Mouse (Mus musculus): ENCODE data around the gene Lalba.
"Not testable (repeated sequence)": the region's sequence is repeated elsewhere in the genome, so short reads cannot be mapped to it uniquely, and the experiment has no call there.

The Lalba gene

GRCm38 (mm10) chr15:98482701-98483100, at the start of gene Lalba:
Gene Lalba, minus strand, starts transcription at chr15:98482721.
- DNase-seq = no peak

- DNase-seq = no peak
Observed at GRCm38 (mm10) chr15:98532281-98532680, 49.8 kb upstream of the Lalba start.

DNA sequence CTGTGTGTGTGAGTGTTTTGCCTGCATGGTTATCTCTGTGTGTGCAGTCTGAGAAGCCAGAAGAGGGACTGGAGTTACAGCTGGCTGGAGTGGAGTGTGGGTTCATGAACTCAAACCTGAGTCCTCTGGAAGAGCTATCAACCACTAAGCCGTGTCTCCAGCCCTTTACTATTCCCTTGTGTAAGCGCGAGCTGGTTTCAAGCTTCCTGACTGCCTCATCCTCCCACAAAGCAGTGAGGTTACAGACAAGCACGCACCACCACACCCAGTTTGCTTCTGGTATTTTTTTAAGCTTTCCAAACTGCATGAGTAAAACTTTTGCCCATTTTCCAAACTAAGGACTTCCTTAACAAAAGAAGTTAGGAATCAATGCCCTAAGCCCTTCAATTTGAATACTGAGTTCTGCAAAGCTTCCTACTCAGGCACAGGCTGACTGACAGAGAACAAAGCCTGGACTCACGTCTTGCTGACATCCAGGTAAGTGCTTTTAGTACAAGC, 45.6 kb upstream of the Lalba start:
- DNase-seq = no peak

DNA sequence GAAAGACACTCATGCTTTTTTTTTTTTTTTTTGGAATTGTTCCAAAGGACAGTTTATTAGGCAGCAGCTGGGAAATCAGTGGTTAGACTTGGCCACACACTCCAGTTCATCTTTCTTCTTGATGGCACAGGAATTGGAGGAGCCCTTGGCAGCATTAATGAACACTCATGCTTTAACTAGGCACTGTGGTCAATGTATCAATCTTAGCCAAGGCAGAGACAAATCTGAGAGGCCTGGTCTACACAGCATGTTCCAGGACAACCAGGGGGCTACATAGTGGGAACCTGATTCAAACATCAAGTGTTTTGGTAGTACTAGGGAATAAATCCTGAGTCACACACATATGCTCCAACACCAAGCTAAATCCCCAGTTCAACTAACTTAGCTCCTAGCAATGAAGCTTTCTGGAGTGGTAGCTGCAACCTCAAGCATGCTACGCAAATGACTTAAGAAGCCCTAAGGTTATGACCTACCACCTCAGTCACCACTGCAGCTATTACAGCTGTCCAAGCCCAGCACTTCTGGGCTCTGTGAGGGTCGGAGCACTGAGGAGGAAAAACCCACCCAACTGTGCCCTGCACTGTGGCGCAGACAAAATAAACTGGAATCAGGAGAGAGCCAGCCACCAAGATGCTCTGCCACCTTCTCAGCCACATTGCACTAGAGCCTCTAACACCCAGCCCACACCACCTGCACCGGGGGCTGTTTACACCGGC, 44.7 kb upstream of the Lalba start:
- no peak for DNase-seq

GRCm38 (mm10) chr15:98526057-98526456, 43.5 kb upstream of the Lalba start:
- DNase-seq = no peak

GRCm38 (mm10) chr15:98521245-98521644, 38.7 kb upstream of the Lalba start:
- no peak for DNase-seq

GRCm38 (mm10) chr15:98517380-98518355, 35.1 kb upstream of the Lalba start:
- peak; percentile 72 for DNase-seq

- DNase-seq = not testable (repeated sequence)
Observed at GRCm38 (mm10) chr15:98514845-98515244, 32.3 kb upstream of the Lalba start.

GRCm38 (mm10) chr15:98514146-98514545, 31.6 kb upstream of the Lalba start:
- DNase-seq = no peak

GRCm38 (mm10) chr15:98513676-98514075, 31.2 kb upstream of the Lalba start:
- DNase-seq = not testable (repeated sequence)

GRCm38 (mm10) chr15:98512799-98513321, 30.3 kb upstream of the Lalba start:
- DNase-seq = peak; percentile 68

DNA sequence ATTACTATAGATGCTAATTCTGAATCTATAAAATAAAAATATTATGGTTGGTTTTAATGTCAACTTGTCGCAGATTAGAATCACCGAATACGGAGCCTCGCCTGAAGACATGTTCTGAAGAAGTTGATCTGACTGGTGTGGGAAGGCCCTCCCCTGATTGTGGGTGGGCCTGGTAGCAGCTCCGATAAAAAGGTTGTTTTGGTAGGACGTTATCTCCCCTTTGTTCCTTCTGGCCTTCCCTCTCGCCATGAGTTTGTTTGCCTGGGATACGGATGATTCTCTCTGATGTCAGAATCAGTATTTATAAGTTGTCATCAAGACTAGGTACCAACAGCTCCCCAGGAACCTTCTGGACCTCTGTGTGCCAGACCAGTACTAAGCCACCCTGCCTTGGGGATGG, 29.7 kb upstream of the Lalba start:
- DNase-seq = peak; percentile 30

- DNase-seq = peak; percentile 7
Observed at GRCm38 (mm10) chr15:98511386-98511928, 28.9 kb upstream of the Lalba start.

DNA sequence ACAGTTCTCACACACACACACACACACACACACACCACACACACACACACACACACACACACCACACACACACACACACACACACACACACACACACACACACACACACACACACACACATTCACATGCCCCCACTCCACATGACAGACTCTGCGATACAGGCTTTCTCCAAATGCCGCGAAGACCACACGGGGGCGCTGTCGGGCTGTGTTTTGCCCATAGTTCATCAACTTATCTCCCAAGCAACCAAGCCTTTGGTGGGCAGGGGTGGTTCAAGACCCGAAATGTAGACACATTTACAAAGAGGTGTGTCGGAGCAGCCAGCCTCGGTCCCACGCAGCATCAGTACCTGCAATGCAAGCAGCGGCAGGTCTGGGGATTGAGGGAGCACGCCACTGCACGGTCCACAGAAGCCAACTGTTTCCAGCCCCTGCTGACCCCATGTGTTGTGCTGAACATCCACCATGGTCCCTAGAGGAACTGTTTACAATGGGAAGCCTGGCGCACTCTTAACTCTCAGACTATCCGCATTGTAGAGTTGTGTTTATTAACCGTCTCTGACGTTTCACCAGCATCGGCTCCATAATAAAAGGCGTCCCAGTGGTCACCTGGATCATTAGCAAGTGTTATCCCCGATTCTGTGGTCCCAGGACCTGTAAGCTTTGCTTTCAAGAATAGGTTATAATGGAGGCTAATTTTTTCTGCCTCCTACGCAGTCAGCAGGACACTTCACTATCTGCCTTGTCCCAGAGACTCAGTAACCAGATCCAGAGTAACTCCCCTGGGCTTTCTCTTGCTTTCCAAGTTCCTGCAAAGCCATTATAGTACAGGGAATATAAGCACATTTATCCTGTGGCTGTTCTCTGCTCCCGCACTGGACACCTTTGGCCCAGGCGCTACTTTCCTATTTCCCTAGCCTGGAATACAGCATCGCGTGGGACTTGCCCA, 28.2 kb upstream of the Lalba start:
- DNase-seq = peak; percentile 76

- DNase-seq = no peak
Observed at GRCm38 (mm10) chr15:98509387-98509786, 26.9 kb upstream of the Lalba start.

- no peak for DNase-seq
Observed at GRCm38 (mm10) chr15:98507321-98507720, 24.8 kb upstream of the Lalba start.

- DNase-seq = no peak
Observed at GRCm38 (mm10) chr15:98506253-98506957, 23.9 kb upstream of the Lalba start.

DNA sequence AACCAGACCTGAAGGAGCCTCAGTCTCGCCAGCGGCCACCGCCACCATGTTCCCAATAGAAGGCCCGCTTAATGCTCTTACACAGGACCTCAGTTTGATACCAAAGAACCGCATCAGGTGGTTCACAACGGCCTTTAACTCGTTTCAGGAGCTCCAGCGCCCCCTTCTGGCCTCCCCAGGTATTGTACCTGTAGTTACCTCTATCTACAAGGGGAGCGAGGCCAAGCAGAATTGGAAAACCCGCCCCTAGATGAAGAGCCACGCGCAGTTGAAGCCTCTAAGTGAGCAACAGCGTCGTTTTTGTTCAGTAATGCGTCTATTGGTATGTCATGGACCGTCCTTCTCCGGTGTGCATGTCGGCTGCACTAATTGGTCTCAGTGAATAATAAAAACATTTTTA, 22.0 kb upstream of the Lalba start:
- peak; percentile 52 for DNase-seq

GRCm38 (mm10) chr15:98503317-98503716, 20.8 kb upstream of the Lalba start:
- no peak for DNase-seq

- DNase-seq = no peak
Observed at GRCm38 (mm10) chr15:98497631-98498030, 15.1 kb upstream of the Lalba start.

DNA sequence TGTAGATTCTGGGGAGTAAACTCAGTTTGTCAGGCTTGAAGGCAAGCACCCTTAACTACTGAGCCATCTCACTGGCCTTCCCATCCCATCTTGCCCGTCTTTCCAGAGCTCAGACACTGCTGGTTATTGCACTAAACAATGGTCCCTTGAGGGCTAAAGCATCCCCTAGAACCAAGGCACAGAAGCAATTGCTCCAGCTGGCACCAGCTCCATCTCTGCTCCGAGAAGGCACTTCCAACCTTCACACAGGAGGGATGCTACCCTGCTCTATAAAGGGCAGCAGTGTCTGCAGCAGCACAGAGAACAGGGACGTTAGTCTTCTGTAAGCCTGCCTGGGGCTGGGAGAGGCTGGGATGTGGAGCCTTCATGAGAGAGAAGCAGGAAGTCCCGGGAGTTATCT, 9.6 kb upstream of the Lalba start, which contains the start of gene Olfr279:
Gene Olfr279 (plus strand): TSS at position 301 of the 400 bp plus-strand sequence.
- DNase-seq = no peak

Data from cerebellum, adult 9-10 months (tissue).